Mouse (Mus musculus) retina, postnatal 7 days (tissue): ENCODE measurements around the gene Pcgf5.

Experiments
- DNase-seq: peaks from one replicate; pipeline ENCODE4 v3.0.0-alpha.2; 2012; ENCODE audit warnings: low read depth, low spot score

Gene Pcgf5

DNA sequence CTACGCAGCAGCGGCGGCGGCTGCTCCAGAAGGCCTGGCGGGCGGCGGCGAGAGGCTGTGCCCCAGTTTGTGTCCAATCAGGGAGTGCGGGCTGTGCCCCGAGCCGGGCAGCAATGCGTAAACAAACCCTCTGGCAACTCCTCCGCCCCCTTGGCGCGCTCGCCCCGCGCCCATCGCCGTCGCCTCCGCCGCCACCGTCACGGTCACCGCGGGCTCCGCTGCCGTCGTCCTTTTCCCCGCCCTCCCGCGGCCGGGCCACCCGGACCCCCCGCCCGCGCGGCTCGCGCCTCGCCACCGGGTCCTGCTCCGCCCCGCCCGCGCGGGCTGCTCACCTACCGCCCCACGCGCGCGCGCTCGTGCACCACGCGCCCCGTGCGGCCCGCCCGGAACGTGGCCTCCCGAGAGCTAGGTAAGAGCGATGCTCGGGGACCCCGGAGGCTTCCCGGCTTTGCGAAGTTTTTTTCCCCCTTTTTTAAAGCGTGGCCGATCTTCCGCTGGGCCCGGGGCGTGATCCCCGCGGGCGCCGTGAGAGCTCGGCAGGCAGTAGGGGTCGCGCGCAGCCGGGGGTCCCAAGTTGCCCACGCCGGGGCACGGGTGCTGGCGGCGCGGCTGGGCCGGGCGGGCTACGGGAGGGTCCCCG lies at the start of gene Pcgf5:
Gene Pcgf5, plus strand, starts transcription at position 149 of the 640 bp plus-strand sequence.
- peak; percentile 51 for DNase-seq

DNA sequence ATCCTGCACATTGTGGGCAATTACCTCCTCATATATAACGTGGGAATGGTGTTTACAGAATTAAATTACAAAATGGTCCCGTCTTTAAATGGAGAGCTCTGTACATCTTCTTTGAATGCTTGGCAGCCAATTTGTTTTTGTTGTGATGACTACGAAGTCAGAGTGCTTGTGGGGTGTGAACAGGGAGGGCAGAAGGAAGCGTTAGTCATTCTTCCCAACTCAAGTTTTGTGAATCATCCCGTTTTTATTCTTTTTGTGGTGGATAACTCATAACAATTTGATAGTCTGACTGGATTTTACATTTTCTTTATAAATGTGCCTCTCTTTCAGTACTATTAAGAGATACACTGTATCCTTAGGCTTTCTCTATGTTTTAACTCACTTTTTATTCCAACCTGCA lies 42.6 kb upstream of the Pcgf5 start:
- no peak for DNase-seq

DNA sequence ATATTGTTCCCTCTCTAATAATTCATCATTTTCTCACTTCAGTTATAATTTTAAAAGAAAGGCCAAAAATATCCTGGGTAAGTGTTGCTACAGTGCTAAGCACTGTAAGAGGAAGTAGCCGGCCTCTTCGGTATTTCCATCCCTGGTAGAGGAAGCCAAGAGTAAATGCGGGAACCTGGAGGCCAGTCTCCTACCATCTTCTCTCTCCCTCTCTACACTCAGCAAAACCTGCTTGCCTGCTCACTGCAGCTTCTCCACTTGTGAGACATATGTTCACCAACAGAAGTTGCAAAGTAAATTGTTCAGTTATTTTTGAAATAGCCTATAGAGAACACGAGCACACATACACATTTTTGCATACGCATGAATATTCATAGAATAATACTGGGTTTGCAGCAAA lies 34.1 kb upstream of the Pcgf5 start:
- no peak for DNase-seq

DNA sequence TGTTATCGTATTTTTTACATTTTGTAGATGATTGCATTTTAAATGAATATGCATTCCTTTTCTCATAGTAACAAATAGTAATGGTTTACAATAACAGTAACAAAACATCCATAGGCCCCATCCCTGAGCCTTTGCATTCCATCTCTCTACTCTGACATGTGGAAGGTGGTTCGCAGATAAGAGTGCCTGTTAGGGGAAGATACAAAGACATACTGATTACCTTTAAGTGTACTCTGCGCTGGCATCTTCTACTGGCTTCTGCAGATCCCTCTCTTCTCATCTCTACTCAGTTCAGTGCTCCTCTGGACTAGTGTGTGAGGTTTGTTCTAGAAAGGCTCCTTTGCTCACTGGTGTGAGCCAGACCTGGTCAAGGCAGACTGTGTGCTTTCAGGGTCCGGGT lies 28.4 kb upstream of the Pcgf5 start:
- DNase-seq, result no peak

DNA sequence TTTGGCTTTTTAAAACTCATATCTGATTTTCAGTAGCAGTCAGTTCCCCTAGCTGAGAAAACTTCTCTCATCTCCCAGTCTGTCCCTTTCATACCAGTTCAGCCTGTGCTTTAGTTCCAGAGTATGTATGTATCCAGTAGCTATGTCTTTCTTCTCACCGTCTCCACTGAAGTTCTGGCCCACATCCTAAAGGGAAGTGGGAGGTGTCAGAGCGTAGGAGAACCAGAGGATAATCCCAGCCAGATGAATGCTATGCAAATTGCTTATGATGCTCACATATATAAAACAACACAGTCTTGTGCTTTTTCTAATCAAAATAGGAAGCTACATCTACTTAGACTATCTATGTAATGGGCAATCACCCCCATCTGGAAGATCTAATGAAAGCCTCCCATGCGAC lies 27.0 kb upstream of the Pcgf5 start:
- no peak for DNase-seq

DNA sequence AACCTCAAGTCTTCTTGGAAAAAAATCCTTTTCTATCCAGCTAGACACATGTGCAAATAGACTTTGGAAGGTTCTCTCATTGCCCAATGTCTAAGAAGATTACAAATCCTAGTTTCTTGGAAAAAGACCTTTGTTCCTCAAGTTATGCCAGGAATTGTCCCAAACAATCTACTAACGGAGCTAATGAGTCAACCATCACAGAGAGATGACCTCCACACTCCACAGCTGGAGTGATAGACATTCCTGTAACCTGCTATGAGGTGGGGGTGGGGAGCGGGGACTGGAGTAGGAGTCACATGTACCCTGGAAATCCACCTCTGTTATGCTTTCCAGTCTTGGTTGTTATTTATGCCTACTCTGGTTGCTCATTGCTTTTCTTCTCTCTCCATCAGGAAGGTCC lies 24.8 kb upstream of the Pcgf5 start:
- DNase-seq, result no peak

DNA sequence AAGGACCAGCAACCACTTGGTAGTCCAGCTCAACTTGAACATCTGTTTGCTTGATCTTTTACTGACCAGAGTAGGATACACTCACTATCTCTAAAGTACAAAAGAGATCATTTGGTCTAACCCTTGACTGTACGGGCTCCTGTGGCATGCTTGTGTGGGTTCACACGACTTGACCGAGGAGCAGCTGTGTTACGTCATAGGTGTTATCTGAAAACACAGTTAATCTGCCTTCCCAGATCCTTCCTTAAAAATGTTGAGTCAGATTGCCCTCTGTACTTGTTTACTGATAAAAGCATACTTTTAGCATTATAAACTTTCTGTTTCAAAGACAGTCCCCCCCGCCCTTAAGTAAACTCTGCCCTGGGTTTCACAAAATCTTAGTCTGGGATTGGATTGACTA lies 19.4 kb upstream of the Pcgf5 start:
- no peak for DNase-seq

DNA sequence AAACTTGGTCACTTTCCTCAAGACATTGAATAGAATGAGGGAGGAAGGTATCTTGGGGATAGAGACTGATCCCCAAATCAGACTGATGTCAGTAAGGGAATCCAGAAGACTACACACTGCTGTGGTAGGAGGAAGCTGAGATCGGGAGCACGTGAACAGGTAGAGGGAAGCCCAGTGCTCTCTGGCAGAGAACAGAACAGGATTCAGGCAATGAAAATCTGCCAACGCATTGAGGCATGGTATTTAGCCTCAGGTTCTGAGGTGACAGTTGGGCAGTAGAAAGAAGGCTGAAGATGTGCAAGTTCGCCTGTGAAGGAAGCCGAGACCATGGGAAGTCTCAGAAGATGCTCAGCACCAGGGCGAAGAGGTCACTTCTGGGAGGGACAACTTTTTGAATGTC lies 733 bp upstream of the Pcgf5 start:
- DNase-seq, result no peak

DNA sequence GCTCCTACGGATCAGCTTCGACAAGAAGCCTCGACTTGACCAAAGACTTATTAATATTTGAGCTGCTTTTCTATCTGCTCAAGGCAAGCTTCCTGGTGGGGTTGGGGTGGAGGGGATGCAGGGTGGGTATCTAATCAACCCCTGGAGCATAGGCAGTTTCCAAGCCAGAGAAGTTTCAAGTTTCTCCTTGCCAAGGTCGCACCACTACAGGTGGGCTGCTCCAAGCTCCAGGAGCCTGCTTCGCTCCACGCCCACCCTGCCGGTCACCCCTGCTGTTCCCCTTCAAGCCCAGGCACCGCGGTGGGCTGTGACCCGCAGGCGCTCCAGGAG lies 313 bp upstream of the Pcgf5 start:
- no peak for DNase-seq

DNA sequence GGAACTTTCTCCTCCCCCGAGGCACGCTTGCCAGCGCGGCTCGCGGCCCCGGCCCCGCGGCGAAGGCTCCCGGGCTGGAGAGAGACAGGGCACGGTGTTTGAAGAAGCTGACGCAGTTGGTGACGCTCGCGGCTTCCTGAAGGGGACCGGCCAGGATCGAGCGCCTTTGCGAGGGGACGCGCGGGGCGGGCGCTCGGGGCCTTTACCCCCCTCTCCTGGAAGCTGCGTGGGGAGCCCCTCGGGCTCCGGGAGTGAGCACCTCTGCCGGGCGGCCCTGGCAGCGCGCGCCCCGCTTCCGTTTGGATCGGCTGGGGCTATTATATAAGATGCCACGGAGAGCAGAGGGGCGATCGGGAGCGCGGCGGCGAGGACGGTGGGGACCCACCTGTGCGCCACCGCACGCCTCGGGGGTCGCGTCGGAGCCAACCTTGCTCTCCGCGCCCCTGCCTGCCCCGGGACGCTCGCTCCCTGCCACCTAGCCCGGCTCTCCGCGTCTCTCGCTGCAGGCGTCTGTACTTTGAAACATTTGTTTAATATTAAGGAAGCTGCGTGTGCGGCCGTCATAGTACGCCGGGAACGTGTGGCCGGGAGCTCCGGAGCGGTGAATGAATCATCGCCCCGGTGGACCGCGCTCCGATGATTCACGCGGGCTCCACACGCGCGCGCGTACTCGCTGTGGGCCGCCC lies 835 bp downstream of the Pcgf5 start:
- DNase-seq, result peak; percentile 30

DNA sequence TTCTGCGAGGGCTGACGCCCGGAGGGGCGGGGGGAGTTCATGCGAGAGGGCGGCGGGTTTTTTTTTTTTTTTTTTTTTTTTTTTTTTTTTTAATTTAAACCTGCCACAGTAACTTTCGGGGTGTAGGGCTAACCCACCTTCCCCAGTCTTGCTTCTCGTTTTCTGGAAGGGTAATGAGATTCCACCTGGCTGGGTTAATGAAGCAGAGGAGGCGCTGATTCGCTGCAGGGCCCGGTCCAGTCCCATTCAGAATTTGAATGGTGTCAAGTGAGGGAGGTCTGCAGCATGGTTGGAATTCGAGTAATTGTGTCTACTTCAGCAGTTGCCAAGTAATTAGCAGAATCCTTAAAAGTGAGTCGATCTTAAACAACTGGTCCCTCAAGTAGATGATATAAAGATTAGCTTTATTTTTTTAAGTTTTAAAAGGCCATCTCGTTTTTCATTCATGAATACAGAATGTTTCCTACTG lies 1.4 kb downstream of the Pcgf5 start:
- DNase-seq, result peak; percentile 29

DNA sequence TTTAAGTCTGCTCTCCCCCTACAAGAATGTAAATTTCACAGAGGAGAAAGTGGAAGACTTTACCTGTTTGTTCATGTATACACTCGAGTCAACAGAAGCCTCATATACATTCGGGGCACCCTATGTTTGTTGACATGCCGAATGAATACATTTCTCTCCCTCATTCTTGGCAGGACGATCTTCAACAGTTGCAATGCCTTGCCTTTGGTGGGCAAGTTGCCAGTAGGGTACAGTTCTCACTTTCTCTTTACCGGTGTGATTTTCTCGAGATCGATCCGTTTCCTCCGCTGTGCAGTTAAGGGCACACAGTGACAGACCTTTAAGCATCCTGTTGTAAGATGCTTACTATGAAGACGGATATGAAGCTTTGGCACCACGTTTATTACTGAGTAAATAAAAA lies 2.1 kb downstream of the Pcgf5 start:
- DNase-seq, result no peak

DNA sequence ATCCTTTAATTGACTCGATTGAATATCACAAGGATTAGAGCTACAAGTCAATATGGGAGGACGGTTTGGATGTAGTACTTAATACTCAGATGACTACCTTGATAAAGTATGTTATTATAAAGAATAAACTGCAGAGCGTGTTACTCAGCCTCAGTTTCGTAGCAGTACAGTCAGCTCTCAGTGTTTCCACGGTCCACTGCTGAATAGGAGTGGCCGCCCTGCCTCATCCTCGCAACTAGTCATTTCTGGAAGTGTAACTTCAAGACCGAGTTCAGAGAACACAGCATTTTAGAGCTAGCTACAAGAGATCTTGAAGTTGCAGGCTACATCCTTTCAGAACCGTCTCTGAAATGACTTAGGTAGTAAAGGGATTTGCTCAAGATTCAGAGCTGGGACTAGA lies 2.8 kb downstream of the Pcgf5 start:
- DNase-seq, result no peak

DNA sequence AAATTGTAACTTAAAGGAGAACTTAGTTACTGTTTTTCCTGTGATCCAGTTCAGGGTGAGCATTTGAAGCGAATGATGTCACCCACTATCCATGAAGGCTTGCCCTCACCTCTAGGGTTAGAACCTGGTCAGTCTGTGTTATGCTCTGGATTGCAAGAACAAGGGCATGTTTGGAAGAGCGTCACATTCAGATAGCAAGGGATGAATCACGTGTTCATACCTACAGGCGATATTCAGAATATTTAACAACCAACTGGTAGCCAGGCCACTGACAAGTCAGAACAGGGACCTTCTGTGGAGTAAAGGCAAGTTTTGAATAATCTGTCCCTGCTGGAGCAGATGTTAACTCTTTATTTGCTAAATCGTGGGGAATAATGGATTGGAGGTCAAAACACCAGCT lies 14.4 kb downstream of the Pcgf5 start:
- DNase-seq, result no peak

DNA sequence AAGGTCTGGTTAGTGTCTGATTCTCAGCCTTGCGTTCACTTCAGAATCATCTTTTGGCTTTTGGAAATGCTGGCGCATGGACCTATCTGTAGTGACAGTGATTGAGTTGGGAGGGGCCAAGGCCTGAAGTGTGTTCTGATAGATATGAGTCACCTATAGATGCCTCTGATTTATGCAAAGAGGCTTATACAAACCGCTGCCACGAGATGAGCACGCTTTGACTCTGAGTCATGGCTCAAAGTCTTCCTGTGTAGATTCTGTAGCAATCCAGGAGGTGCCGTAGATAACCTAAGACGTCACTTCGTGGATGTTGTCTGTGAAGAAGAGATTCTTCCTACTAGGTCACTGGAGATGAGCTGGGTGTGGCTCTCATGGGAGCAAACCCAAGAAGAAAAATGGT lies 16.6 kb downstream of the Pcgf5 start:
- no peak for DNase-seq

DNA sequence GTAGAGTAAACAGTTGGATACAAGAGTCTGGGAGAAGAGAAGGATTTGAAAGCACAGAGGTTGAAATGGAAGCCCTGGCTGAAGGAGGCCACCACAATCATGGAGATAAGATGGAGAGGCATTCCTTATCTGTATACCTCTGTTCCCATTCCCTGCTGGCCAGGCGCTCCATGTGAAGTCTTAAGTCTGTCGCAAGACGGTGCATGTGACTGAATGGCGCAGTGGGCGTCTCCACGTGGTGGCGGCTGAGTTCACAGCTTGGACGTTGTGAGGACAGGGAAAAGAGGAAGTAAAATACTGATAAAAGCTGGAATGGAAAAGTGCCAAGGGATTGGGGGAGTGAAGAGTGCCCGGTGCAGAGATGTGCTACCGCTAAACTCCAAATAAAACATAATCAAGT lies 23.4 kb downstream of the Pcgf5 start:
- no peak for DNase-seq

DNA sequence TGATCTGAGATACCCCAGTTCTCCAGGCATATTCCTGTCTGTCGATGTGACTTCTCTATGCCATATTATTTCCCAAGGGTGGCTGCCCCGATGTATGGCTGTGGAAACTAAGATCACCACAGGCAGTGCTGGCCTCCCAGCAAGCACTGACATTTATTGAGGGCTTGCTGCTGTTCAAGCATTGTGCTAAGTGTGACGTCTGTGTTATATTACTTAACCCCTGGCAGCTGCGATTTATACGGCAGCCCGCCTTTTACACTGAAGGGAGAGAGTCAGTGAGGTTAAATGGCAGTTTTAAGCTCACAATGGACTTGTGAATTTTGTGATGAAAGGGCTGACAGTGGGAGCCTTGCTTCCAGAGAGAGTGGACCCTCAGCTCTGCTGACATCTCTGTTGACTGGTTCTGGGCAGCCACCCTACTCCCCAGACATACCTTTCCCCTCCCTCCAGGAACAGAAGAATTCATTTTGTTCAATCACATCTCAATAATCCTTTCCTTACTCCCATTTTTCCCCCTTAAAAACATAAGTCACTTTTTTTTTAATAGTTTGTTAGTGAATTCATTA lies 25.0 kb downstream of the Pcgf5 start:
- no peak for DNase-seq

DNA sequence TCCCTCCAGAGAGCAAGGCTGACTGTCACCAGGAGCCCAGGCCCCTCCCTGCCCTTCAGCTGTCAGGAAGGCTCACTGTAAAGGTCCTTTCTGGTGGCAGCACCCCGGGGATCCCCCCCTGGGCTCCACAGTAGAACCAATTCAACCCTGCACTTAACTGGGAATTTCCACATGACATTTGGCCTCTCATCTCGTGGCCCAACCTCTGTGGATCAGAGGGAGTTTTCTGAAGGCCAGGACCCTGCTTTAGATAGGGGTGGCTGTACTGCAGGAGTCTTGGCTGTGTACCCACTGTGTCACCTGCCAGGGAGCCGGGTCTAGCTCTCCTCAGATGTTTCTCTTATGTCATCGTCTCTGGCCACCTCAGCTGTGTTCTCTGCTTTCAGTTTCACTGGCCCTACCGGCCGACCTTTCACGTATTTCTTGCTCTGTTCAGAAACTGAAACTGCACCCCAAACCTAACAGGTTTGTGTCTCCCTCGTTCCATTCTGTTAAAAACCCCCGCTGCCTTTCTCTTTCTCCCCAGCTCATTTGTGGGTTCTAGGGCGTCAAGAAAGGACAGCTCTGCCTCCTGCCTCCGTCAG lies 27.2 kb downstream of the Pcgf5 start:
- no peak for DNase-seq

DNA sequence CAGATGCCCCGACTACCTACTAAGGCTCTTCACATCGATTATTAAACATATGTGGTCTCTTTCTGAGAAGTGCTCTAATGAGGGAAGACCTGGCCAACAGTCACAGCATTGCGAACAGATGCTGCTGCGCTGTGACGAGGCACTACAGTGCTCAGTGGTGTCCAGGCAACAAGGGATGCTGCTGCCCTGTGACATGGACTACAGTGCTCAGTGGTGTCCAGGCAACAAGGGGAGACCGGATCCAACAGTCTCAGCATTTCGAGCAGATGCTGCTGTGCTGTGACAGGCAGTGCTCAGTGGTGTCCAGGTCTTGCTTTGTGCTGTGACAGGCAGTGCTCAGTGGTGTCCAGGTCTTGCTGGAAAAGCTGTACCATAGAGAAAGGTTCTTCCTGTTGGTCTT lies 29.6 kb downstream of the Pcgf5 start:
- DNase-seq, result no peak

DNA sequence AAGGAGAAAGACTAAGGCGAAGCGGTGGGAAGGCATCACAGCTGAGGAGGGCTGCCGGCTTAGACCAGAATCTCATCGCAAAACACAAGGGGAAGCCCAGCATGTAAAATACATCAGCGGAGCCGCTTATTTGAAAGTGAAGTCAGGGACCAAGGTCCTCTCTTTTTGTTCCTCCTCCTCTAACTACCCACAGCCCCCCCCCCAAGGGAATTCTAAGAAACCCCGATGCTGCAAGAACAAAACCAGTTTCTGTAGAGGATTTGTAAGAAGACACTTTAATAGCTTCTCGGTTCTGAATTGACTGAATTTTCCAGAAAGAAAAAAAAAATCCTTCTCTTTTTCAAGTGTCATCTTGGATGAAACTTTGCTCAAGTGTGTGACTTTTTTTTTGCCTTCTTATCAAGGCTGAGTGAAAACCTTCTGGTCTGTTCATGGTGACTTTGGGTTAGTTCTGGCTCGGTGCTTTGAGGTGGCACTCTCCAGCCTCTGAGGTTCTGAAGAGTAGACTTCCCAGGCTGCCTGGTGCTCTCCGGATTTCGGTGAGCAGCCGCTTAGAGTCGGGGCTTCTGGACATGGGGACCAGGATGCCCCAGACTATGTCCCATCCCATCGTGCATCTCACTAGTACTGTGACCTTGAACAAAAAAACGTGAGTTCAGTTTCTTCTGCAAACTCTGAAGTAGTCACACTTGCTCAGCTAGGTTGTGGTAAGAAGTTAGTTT lies 30.6 kb downstream of the Pcgf5 start:
- no peak for DNase-seq

DNA sequence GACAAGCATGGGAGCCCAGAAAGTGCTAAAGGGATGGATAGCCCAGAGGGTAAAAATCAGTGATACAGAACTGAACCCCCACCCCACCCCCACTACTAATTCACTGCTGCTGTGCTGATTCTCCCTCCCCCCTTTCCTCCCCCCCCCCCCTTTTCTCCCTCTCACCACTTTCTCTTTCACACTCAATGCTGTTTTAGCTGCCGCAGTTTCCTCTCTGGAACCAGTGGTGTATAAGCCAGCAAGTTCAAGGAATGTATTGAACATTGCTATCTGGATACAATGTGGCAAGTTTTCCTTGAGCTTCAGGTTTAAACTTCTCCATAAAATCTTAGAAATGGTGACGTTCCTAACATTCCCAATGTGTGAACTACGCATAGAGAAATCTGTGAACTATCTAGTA lies 34.8 kb downstream of the Pcgf5 start:
- DNase-seq, result no peak

DNA sequence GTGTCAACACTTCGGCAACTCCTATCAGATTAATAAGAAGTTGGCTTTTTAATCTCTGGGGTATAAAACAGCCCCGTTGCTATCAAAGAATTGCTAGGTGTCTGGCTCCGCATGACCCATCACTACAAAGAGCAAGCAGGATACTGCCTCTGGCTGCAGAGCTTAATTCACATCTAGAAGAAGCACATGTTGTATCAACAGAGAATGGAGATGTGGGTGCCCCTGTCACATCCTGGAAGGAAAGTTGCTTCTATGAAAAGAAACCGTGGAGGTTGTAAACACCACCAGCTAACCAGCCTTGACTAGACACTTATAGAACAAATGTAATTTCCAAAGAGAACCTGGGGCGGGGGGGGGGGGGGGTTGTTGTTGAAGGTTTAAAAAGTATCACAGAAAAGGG lies 35.9 kb downstream of the Pcgf5 start:
- DNase-seq, result no peak
